Mouse (Mus musculus) gastrocnemius, postnatal 36 days (tissue): ENCODE measurements around the gene Fgf12. TPM values are rescaled to one million over a fixed set of nuclear protein-coding genes. Genes with fewer than 3 reads are reported as not detected.

ENCODE experiments used
- DNase-seq, 2 experiments: peaks; one replicate each; pipeline ENCODE4 v3.0.0; 2022
- intact Hi-C: fragments of 180-260 bp; cut with DNase I; formaldehyde crosslinking; loops from one replicate; pipeline ENCODE4 v1.15.1; 2025
- total RNA-seq, 2 experiments: library from RNA; stranded (reverse); gene quantifications; 2 replicates each; pipeline ENCODE4 v1.2.3; 2021

The Fgf12 gene
- total RNA-seq, 2 experiments from 2014 or later = 0.15 TPM; not detected in 1

DNA sequence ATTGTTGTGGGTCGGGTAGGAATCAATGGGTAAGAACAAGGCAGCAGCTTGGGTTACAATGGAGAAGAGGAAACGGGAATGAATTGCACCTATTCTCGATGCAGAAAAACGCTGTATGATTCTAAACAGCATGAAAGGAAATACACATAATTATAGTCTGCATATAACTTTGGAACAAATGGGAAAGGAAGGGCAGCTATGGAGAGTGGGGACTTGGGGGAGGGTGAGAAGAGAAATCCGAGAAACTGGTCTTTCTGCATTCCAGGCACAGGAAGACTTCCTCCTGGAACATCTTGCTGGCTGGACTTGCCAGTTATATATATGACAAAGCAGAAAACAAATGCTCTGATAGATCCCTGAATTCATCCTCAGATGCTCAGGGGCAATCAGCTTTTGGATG, 127.2 kb downstream of the Fgf12 start:
- DNase-seq = no peak
- intact Hi-C loops = no loop called here

DNA sequence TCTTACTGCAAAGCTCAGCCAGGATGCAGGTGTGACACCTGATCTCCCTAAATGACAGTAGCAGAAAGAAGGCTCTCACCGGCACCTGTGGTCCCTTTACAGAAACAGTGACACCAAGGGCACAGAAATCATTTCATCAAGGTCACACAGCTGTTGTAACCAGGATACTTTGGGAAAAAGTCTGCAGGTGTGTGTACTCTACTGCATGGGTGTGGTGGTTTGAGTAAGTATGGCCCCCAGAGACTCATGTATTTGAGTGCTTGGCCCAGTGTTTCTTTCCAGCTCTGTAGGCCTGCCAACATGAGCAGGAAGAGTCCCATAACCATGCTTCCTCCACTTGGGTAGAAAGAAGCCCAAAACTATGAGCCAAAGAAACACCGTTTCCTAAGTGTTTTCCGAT, 138.5 kb downstream of the Fgf12 start:
- DNase-seq = no peak
- intact Hi-C loops = no loop called here

- DNase-seq = no peak
- intact Hi-C loops = no loop called here
Measured at GRCm38 (mm10) chr16:28610940-28611339, 141.9 kb downstream of the Fgf12 start.

DNA sequence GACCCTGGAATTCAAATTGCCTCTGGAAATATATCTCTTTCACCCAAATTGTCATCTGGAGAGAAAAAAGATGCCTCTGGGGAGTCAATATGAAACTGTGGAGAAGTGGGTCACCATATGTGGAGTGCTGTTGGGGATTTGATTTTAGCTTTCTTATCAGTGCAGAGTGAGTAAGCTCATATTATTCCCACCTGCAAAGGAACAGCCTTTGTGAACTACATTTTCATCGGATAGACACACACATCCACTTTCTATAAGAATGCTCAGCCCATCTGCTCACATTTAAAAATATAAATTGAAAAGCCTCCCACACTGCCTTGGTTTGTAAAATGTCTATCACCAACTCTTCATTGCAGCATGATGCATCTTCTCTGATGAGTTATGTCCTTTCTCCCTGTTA, 149.7 kb downstream of the Fgf12 start:
- intact Hi-C loops = no loop called here
- no peak for DNase-seq

DNA sequence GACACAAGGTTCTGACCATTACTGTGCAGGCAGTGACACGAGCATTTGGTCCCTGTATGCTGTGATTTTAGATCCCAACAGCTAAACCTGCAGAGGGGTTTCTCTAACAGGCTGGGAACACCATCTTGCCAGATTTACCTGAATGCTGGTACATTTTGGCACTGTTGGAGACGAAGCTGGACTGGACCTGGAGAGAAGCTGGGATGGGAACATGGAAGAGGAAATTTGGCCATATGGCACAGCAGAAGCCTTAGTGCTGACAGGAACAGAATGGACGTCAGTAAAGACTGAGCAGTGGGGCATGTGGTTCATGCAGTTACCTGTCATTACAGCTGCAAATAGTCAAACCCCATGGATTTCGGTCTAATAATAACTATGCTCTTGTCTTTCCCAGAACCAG, 151.1 kb downstream of the Fgf12 start:
- intact Hi-C loops = no loop called here
- DNase-seq = no peak

GRCm38 (mm10) chr16:28596112-28596511, 156.8 kb downstream of the Fgf12 start:
- DNase-seq = no peak
- intact Hi-C loops = loop anchor here (10.0 kb wide), 1 partner anchor 969 kb away; no protein-coding TSS in a partner anchor

DNA sequence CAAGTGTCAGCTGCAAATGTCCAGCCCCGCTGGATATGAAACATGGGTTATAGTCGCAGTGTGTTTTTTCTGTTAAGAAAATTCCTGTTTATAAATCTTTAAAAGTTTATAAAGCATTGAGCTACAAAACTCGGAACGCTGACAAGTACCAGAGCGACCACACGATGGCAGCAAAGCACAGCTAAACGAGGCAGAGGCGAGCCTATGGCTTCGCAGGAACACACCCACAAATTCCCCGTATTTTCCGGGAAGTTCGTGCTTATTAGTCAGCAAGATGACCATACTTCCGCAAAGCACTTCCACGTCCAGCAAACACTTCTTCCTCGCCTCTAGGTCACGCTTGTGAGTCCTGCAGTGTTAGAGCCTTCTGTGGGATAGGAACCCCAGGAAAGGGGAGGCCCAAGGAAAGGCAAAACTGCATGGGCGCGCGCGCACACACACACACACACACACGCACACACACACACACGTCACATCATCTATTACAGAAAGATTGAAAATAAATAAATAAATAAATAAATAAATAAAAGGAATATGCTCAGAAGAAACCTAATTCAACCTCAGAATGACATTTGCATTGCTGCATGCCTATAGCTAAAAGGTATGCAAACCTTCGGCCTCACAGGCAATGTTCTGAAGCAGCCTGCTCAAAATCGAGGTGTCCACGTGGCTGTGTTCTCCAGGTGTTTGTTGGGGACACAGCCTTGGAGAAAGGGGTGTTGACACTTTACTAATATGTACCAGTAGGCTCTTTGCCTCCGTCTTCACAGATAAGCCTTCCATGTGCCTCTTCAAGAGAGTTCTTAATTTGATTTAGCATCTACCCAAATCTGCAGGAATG, 159.6 kb downstream of the Fgf12 start:
- intact Hi-C loops = loop anchor here (2.0 to 10.0 kb wide), 2 partner anchors 200 to 972 kb away; no protein-coding TSS in a partner anchor
- DNase-seq = peak; percentile 24 to 52

DNA sequence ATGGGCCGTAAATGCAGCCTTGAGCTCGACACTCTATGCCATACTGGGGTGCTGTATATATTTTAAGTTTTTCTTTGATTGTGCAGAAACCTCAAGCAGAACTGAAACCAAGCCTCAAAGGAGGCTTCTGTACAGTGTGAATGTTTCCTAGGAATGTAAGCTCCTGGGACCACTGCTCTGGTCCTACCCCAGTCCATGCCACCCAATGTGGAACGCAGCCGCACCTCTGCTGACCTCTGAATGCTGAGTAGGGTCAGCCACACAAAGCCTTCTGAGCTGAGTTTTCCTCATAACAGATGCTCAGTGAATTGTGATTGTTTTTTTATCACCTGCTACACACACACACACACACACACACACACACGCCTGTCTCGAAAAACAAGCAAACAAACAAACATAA, 160.4 kb downstream of the Fgf12 start:
- intact Hi-C loops = loop anchor here (2.0 to 10.0 kb wide), 2 partner anchors 200 to 972 kb away; no protein-coding TSS in a partner anchor
- DNase-seq = no peak

- intact Hi-C loops = loop anchor here (10.0 kb wide), 1 partner anchor 973 kb away; no protein-coding TSS in a partner anchor
- no peak for DNase-seq
Measured at GRCm38 (mm10) chr16:28591583-28591982, 161.3 kb downstream of the Fgf12 start.

- DNase-seq = no peak
- intact Hi-C loops = no loop called here
Measured at GRCm38 (mm10) chr16:28572212-28572611, 180.7 kb downstream of the Fgf12 start.

- intact Hi-C loops = no loop called here
- DNase-seq = no peak
Measured at GRCm38 (mm10) chr16:28564716-28565217, 188.1 kb downstream of the Fgf12 start.

GRCm38 (mm10) chr16:28564075-28564715, 188.7 kb downstream of the Fgf12 start:
- DNase-seq = no peak
- intact Hi-C loops = no loop called here

- DNase-seq = no peak
- intact Hi-C loops = no loop called here
Measured at GRCm38 (mm10) chr16:28562847-28563246, 190.0 kb downstream of the Fgf12 start.

GRCm38 (mm10) chr16:28555219-28555618, 197.6 kb downstream of the Fgf12 start:
- intact Hi-C loops = no loop called here
- DNase-seq = no peak

DNA sequence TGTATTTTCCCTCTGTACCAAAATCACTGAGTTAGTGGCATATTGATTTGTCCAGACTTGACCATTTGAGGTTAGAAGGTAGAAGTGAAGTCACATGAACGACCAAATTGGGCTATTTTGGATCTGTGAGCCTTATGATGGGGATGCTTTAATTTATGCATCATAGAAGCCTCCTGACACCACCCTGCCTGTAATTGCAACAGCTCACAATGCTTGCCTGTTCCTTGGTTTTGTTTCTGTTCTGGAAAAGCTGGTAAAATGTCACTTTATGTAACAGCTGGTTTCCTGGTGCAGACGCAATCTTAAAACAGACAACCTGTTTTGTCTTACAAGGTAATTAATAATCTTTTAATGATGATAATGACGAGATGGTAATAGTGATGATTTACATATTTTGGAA, 213.4 kb downstream of the Fgf12 start:
- intact Hi-C loops = no loop called here
- no peak for DNase-seq

DNA sequence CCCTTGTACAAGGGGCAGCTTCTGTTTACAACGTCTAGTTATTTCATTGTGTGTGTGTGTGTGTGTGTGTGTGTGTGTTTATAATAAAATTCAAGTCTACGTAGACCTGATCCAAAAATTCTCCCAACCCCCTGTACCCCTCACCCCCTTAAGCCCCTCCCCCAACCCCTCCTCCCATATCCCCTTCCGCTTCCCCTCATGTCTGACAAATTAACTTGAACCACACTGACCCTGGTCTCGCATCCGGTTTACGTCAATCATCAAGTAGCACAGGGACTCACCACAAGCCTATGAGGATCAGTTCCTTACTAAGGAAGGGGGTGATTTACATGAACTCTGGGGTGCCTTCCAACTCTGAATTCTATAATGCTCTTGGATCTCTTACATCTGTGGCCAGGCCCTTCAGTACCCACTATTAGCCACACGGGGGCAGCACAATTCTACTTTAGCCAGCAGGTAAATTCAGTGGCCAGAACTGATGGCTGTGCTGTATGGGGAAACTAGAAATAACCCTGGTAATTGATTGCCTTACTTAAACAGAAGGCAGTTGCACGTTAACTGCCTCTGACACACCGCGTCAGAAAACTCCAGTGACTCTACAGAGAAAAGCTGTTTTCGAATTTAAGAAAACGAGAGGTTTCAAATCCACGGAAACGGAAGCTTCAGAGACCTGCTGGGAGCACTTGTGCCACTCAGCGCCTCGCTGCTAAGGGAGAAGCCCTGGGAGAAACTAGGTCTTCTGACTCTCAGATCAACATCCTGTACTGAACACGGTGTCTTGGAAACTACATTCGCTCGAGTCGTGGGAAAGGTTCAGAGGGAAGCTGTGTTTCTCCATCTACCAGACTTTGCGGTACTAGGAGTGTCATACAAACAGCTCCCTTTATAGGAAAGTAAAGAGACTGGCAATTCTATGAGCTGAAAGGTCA, 235.0 kb downstream of the Fgf12 start:
- DNase-seq = peak; percentile 23 to 28
- intact Hi-C loops = no loop called here

GRCm38 (mm10) chr16:28512446-28512845, 240.4 kb downstream of the Fgf12 start:
- intact Hi-C loops = no loop called here
- no peak for DNase-seq

GRCm38 (mm10) chr16:28511413-28511812, 241.5 kb downstream of the Fgf12 start:
- DNase-seq = no peak
- intact Hi-C loops = no loop called here

GRCm38 (mm10) chr16:28497971-28498607, 254.8 kb downstream of the Fgf12 start:
- DNase-seq = no peak
- intact Hi-C loops = no loop called here

GRCm38 (mm10) chr16:28491711-28492110, 261.2 kb downstream of the Fgf12 start:
- no peak for DNase-seq
- intact Hi-C loops = no loop called here
